Mouse (Mus musculus): ENCODE results near the gene Stk38. TPM values are rescaled to one million over a fixed set of nuclear protein-coding genes. Genes with fewer than 3 reads are reported as not detected.

Stk38 gene
- total RNA-seq, 2 experiments from 2014 or later, result 237 to 327 TPM

GRCm38 (mm10) chr17:28929369-28929768, 78.4 kb downstream of the Stk38 start:
- no peak for ATAC-seq (ENCODE audit: poor library complexity, severe bottlenecking)

GRCm38 (mm10) chr17:28928004-28928403, 79.8 kb downstream of the Stk38 start:
- no peak for ATAC-seq (ENCODE audit: poor library complexity, severe bottlenecking)

GRCm38 (mm10) chr17:28926866-28927635, 80.7 kb downstream of the Stk38 start:
- peak; percentile 54 for ATAC-seq (ENCODE audit: poor library complexity, severe bottlenecking)

- ATAC-seq (ENCODE audit: poor library complexity, severe bottlenecking), result peak; percentile 62
Measured at GRCm38 (mm10) chr17:28926380-28926779, 81.4 kb downstream of the Stk38 start.

- no peak for ATAC-seq (ENCODE audit: poor library complexity, severe bottlenecking)
Measured at GRCm38 (mm10) chr17:28924957-28925595, 82.7 kb downstream of the Stk38 start.

GRCm38 (mm10) chr17:28922096-28922495, 85.7 kb downstream of the Stk38 start:
- peak; percentile 65 for ATAC-seq (ENCODE audit: poor library complexity, severe bottlenecking)

GRCm38 (mm10) chr17:28921086-28921485, 86.7 kb downstream of the Stk38 start:
- ATAC-seq (ENCODE audit: poor library complexity, severe bottlenecking), result peak; percentile 73

Other genes with a start within 250 kb of the Stk38 start
- gene Mapk13, start 238.7 kb downstream of the Stk38 start, total RNA-seq (2015), result 12.2 and 17.0 TPM in 2 replicates
- gene Mapk13, start 238.7 kb downstream of the Stk38 start, total RNA-seq (2017), result 21.3 and 32.8 TPM in 2 replicates
- 22.5 and 22.6 TPM in 2 replicates for gene Brpf3, start 206.9 kb downstream of the Stk38 start, total RNA-seq (2015)
- 4.4 and 8.3 TPM in 2 replicates for gene Brpf3, start 206.9 kb downstream of the Stk38 start, total RNA-seq (2017)
- gene Pnpla1, start 149.6 kb downstream of the Stk38 start, total RNA-seq (2015), result 0.11 and 0.58 TPM in 2 replicates
- 0.57 and 0.92 TPM in 2 replicates for gene Pnpla1, start 149.6 kb downstream of the Stk38 start, total RNA-seq (2017)
- 0.18 TPM in 1 of 2 replicates, not detected in the other for gene 4930539E08Rik, start 92.7 kb downstream of the Stk38 start, total RNA-seq (2015)
- gene 4930539E08Rik, start 92.7 kb downstream of the Stk38 start, total RNA-seq (2017), result 0.08 and 0.40 TPM in 2 replicates
- 0.74 and 1.2 TPM in 2 replicates for gene Pxt1, start 64.2 kb downstream of the Stk38 start, total RNA-seq (2015)
- 0.44 and 0.49 TPM in 2 replicates for gene Pxt1, start 64.2 kb downstream of the Stk38 start, total RNA-seq (2017)
- gene Kctd20, start 56.0 kb downstream of the Stk38 start, total RNA-seq (2015), result 130 and 131 TPM in 2 replicates
- gene Kctd20, start 56.0 kb downstream of the Stk38 start, total RNA-seq (2017), result 203 and 222 TPM in 2 replicates
- 317 and 383 TPM in 2 replicates for gene Srsf3, start 24.6 kb upstream of the Stk38 start, total RNA-seq (2015)
- 479 and 534 TPM in 2 replicates for gene Srsf3, start 24.6 kb upstream of the Stk38 start, total RNA-seq (2017)
- 19.9 and 22.6 TPM in 2 replicates for gene Cdkn1a, start 83.0 kb upstream of the Stk38 start, total RNA-seq (2015)
- 3.7 and 5.8 TPM in 2 replicates for gene Cdkn1a, start 83.0 kb upstream of the Stk38 start, total RNA-seq (2017)
- gene Rab44, start 106.2 kb upstream of the Stk38 start, total RNA-seq (2015), result 52.2 and 62.4 TPM in 2 replicates
- 104 and 105 TPM in 2 replicates for gene Rab44, start 106.2 kb upstream of the Stk38 start, total RNA-seq (2017)
- gene Cpne5, start 230.2 kb upstream of the Stk38 start, total RNA-seq (2015), result 0.25 TPM in 1 of 2 replicates, not detected in the other
- gene Cpne5, start 230.2 kb upstream of the Stk38 start, total RNA-seq (2017), result not detected in 2 replicates